Mouse (Mus musculus) ES-Bruce4 (cell line): ENCODE results near the gene Clba1.

Source experiments
- CTCF ChIP-seq: IDR thresholded peaks from one replicate; pipeline ENCODE4 v1.8.1; 2011; ENCODE audit warnings: low read depth, low read length
- POLR2A ChIP-seq: IDR thresholded peaks from one replicate; pipeline ENCODE4 v1.8.1; 2011; ENCODE audit warnings: low read length; ENCODE audit not compliant: insufficient read depth

DNA sequence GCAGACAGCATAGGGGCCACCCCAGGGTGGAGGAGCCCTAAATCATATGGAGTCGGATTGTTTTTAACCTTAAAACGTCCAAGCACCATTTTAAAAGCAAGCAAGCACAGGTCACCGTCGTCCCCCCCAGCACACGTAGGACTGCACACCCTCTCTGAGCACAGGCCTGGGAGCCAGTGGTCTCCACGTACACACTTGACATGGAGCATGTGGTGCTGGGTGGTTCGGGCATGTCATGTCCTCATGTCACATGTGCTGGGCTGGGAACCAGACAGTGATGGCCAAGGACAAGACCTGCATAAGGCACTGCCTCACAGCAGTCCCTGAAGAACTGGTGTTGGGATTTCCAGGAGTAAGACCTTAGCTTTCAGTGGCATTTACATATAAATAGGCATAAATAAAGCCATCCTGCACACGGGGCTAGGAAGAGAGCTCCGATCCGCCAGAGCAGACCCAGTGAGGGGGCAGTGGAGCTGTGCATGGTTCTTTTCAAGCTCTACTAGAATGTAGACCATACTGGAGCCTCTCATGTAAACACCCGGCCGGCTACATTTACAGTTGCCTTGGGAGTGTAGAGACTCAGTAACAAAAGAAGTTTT lies 11.8 kb downstream of the Clba1 start:
- TF ChIP-seq CTCF (no peak), POLR2A (no peak)
